Mouse (Mus musculus): Measurements from ENCODE around the gene Fam117a. TPM values are rescaled to one million over a fixed set of nuclear protein-coding genes. Genes with fewer than 3 reads are reported as not detected.

The Fam117a gene
- total RNA-seq, 1 experiment from 2014 or later = 31.6 TPM

DNA sequence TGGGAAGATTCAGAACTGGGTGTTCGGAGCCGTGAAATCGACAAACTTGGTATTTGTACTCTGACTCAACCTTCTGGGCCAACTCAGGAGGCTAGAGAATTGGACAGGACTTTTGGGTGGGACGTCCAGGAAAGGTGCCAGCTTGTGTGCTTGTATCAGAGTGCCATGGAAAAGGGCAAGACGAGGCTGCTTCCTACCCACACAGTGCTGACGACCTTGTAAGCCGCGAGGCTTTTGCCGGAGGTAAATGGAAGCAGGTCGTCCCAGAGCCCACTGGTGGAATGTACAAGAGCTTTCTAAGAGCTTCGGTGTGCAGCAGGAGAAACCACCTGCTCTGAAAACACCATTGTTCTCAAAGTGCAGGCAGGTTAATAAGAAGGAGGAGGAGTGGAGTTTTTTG is 10.6 kb upstream of the Fam117a start:
- no peak for ATAC-seq (replicated peaks; ENCODE audit: insufficient number of reproducible peaks, low FRiP score, low TSS enrichment, poor library complexity, severe bottlenecking)

DNA sequence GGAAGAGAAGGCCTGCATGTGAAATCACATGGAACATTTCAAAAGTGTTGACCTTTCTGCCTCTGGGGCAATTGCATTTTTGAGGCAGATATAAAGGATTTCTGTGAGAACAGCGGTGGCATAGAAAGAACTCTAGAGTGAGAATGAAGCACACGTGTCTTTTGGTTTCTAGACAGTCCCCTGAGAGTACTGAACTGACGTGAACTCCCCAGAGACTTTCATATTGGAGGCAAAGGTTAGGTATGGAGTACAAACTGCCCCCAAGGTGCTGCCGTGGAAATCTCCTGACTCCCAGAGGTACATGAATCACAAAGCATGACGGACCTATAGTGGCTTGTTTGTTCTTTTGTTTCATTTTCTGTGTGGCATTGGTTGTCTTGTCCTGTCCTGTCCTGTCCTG is 8.2 kb upstream of the Fam117a start:
- ATAC-seq (replicated peaks; ENCODE audit: insufficient number of reproducible peaks, low FRiP score, low TSS enrichment, poor library complexity, severe bottlenecking) = no peak

DNA sequence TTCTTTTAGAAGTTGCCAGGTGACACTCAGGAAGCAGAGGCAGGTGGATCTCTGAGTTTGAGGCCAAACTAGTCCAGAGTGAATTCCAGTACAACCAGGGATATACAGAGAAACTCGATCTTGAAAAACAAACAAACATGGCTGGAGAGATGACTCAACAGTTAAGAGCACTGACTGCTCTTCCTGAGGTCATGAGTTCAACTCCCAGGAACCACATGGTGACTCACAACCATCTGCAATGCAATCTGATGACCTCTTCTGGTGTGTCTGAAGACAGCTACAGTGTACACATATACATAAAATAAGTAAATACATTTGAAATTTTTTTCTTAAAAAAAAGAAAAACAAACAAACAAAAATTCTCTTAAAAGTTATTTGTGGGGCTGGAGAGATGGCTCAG is 6.2 kb upstream of the Fam117a start:
- no peak for ATAC-seq (replicated peaks; ENCODE audit: insufficient number of reproducible peaks, low FRiP score, low TSS enrichment, poor library complexity, severe bottlenecking)

DNA sequence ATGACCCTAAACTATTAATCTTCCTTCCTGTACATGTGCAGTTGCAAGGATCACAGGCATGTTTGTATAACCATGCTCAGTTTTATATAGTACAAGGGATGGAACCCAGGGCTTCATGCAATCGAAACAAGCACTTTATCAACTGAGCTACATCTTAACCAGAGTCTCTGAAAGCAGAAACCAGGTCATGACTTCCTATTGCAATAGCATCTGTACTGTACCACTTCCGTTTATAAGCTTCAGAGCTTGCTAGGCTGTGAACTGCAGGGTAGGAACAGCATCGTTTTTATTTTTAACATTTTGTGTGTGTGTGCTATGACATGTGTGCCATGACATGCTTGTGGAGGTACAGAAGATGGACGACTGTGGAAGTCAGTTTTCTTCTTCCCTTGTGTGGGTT is 3.6 kb upstream of the Fam117a start:
- ATAC-seq (replicated peaks; ENCODE audit: insufficient number of reproducible peaks, low FRiP score, low TSS enrichment, poor library complexity, severe bottlenecking) = peak; percentile 47

DNA sequence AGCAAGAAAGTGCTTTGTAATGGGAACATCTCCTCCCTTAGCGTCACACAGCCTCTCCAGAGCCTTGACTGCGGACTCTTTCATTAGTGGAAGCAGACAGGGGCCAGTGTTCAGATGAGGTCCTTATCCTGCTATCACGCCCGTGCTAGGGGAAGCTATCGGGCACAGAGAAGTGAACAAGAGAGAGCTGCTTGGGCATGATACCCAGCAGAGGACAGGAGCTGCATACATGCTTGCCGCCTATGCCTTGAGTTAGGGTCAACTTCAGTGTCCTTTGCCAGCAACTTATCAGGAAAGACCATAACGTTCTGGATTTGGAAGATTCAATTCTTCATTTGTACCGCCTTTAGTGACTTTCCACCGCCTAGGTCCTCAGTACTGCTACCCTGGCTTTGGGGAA is 3.0 kb upstream of the Fam117a start:
- no peak for ATAC-seq (replicated peaks; ENCODE audit: insufficient number of reproducible peaks, low FRiP score, low TSS enrichment, poor library complexity, severe bottlenecking)

DNA sequence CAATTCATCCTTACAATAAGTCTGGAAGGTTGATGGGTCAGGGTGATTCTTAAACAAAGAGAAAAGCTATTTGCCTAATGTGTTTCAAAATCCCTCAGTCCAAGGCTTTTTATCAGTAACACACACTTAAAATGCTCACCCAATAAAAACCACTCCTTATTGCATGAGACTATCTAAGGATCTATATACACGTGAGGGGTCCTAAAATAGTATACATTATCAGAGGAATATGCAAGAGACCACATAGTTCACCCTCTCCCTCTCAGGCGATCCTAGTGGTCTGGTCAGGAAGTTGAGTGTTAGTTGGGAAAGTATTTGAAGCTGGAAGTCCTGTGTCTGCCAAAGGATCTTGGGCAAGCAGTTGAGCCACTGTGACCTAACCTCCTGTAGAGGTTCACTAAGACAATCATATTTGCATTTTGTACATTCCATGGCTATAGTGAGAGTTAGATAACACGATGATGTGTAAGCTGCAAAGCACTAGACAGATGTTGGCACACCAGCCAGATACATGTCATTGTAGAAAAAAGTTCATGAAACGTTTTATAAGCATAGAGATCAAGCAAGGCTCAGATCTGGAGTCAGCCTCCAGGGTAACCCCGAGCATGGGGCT is 2.3 kb upstream of the Fam117a start:
- no peak for ATAC-seq (replicated peaks; ENCODE audit: insufficient number of reproducible peaks, low FRiP score, low TSS enrichment, poor library complexity, severe bottlenecking)

DNA sequence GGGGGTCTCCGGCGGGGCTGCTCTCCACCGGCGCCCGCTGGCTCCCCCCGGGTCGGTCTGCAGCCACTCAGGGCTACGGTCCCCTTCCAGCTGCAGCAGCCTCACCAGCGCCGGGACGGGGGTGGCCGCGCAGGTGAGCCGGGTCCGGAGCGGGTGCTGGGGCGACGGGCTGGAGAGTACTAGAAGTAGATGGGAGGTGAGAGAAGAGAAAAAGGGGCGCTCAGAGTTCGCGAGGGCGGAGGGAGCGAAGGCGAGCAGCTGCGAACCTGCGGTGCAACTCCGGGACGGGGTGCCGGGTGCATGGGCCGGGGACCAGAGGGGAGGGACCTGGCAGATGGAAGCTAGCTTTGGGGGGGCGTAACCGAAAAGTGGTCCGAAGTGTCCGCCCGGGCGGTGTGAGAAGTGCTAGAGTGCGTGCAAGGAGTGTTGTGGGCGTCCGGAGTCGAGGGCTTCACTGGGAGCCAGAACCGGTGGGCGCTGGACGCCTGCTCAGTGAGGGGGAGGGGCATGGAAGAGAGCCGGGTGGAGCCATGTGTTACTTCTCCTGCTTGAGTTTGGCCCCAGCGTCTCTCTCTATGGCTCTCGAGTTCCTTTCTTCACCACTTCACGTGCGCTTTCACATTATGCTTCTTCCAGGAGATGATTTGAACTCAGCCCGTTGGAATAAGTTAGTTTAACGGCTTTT is 453 bp downstream of the Fam117a start:
- ATAC-seq (replicated peaks; ENCODE audit: insufficient number of reproducible peaks, low FRiP score, low TSS enrichment, poor library complexity, severe bottlenecking) = peak; percentile 49

DNA sequence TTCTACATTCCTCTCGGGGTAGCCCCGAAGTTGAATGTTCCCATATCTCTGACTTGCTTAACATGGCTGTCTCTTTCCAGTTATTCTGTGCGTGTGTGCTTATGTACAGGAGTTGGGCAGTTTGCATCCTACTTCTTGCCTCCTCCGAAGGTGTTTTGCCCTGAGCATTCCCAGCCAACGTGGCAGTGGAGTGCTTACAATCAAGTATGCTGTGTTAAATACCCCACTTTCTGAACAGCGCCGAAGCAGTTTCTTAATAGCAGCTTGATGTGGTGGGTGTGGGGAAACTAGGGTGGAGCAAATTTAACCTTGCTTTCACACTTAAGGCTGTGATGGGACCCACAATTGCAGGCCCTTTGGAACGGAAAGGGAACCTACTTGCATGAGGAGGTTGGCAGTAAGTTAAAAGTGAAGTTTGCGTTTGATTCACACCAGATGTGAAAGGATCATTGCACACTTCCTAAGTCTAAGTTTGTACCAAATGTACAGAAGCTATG is 1.1 kb downstream of the Fam117a start:
- ATAC-seq (replicated peaks; ENCODE audit: insufficient number of reproducible peaks, low FRiP score, low TSS enrichment, poor library complexity, severe bottlenecking) = 0 out of 2 replicates have a peak, but pooled peaks have one; percentile 3

DNA sequence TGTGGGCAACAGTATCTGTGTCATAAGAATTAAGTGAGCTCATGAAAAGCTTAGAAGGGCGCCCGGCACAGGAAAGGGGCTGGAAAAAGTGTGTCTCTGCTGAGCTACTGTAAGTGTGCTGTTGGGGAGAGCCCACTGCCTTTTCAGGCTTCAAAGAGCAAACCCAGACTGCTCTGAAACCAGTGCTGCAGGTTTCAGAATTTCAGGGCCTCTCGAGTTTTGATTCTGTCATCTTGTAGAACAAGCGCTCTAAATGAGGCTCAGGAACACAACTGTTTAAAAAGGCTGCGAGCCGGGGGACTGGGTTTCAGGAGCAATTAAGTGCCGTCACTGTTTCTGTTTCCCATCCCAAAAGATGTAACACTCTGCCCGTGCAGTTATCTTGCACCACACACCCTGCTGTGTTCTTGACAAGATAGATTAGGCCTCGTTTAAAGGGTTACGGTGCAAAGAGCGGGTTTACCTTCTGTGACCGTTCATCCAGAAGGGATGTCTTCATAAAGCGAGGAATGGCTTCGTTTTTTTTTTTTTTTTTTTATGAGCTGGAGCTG is 2.7 kb downstream of the Fam117a start:
- no peak for ATAC-seq (replicated peaks; ENCODE audit: insufficient number of reproducible peaks, low FRiP score, low TSS enrichment, poor library complexity, severe bottlenecking)

DNA sequence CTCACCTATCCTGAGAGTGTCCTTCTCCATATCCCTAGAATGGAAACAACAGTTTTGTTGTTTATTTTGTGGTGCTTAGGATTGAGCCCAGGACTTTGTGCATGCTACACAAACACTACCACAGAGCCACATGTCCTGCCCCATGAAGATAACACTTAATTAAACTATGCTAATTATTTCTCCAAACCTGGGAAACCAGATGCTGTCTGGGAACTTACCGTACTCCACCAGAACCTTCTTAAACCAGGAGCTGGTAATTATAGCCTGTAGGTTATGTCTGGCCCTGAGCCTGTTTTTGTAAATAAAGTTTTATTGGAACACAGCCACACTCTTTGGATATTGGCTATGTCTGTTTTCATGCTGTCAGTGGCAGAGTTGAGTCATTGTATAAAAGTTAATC is 3.4 kb downstream of the Fam117a start:
- no peak for ATAC-seq (replicated peaks; ENCODE audit: insufficient number of reproducible peaks, low FRiP score, low TSS enrichment, poor library complexity, severe bottlenecking)

DNA sequence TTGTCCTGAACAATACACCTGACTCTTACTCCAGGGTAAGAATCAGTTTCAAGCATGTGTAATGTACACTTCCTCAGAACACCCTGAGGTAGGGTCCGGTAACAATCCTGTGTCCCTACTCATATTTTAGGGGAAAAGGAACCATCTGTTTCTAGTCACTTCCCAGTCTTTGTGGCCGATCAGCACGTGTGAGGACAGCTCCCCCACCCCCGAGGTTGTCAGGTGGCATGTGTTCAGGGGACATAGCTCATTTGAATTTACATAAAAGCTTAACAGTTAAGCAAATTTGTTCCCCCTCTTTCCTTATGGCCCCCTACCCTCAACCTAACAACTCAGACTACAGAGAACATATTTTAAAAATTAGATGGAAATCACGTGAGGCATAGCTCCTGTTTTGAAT is 3.8 kb downstream of the Fam117a start:
- ATAC-seq (replicated peaks; ENCODE audit: insufficient number of reproducible peaks, low FRiP score, low TSS enrichment, poor library complexity, severe bottlenecking) = no peak

DNA sequence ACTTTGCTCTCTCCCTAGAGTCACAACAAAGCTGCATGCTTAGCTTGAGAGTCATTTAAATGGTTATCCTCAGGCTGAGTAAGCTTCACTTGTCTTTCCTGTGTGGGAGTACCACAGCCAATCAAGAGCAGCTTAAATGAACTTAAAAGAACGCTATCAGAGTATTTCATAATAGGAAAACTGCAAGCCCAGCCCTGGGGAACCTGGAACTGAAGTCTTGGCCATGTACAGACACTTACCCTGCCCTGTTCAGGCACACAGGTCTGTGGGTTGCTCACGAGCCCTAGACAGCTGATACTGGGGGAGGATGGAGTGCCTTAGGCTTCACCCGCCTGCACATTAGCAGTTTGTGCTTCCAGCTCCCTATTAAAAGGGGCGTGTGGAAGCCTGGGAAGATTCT is 6.4 kb downstream of the Fam117a start:
- ATAC-seq (replicated peaks; ENCODE audit: insufficient number of reproducible peaks, low FRiP score, low TSS enrichment, poor library complexity, severe bottlenecking) = no peak

DNA sequence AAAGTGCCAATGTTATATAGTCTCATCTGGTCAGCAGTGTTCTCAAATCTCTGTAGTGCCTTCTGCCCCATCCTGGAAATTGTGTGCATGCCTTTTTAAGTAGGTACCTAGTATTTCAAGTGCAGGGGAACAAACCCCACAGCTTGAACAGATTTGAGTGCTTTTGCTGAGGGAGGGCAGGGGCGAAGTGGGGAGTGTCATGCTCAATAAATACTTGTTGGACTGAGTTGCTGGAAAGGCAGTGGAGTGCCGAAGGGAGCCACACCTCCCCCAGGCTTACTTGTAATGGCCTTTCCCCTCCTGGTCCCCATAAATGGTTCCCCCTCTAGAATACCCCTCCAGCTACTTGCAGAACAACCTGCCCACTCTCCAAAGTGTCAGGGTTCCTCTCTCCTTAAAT is 7.4 kb downstream of the Fam117a start:
- no peak for ATAC-seq (replicated peaks; ENCODE audit: insufficient number of reproducible peaks, low FRiP score, low TSS enrichment, poor library complexity, severe bottlenecking)

DNA sequence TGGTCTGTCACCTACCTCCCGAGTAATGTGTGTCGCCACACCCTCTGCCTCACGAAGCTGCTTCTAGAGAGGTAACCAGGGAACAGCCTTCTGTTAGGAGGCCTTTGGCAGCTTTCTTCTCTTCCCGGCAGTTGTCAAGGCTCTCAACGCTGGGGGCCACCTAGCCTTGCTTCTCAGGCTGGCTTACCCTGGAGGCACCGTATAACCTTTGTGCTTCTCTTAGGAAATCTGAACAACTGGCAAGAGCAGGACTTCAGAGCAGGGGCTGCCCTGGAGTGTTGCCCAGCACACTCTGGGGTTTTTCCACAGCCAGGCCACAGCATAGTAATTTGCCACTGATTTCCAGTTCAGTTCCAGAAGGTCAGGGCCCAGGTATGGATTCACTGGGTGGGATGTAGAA is 13.5 kb downstream of the Fam117a start:
- no peak for ATAC-seq (replicated peaks; ENCODE audit: insufficient number of reproducible peaks, low FRiP score, low TSS enrichment, poor library complexity, severe bottlenecking)

DNA sequence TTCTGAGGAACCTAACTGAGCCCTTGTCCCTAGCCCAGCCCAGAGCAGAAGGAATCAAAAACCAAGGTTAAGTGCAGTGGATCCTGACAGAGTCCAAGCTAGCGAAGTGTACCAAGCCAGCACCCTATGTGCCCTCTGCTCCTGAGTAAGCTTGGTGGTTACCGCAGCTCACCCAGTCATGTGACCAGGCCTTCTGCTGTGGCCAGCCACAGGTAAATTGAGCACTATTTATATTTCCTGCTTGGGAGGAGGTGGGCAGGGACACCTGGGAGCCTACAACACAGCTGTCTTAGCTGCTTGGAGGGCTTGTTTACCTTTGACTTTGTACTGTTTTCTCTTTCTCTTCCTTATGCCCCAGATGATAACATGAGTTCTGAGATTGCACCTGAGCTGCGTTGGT is 14.1 kb downstream of the Fam117a start:
- no peak for ATAC-seq (replicated peaks; ENCODE audit: insufficient number of reproducible peaks, low FRiP score, low TSS enrichment, poor library complexity, severe bottlenecking)

DNA sequence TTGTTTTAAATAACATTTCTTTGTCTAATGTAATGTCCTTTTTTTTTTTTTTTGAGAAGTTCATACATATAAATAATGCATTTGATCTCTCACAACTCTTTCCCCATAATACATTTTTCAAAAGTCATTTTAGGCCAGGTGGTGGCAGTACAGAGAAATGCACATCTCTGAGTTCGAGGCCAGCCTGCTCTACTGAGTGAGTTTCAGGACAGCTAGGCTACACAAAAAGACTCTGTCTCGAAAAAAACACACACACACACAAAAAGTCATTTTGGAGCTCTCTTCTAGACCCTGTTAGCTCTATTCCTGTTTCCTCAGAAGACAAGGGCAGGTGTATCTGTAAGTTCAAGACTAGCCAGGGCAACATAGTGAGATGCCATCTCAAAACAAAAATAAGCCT is 15.9 kb downstream of the Fam117a start:
- no peak for ATAC-seq (replicated peaks; ENCODE audit: insufficient number of reproducible peaks, low FRiP score, low TSS enrichment, poor library complexity, severe bottlenecking)

DNA sequence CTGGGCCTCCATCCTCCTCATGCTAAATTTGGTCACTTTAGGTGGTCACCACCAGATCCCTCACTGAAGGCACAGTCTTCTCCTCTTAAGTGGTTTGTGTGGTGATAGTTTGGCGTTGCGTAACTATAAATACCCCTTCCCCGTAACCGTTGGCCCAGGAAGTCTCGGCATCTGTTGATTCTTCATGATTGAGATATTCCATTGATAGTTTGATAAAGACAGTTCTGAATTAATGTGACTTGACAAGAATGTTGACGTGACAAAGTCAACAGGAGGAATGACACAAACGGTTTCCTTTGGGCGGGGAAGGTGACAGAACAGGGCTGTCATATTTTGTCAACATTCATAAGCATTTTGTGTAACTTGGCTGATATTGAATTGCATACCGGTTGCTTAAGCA is 16.4 kb downstream of the Fam117a start:
- ATAC-seq (replicated peaks; ENCODE audit: insufficient number of reproducible peaks, low FRiP score, low TSS enrichment, poor library complexity, severe bottlenecking) = no peak

DNA sequence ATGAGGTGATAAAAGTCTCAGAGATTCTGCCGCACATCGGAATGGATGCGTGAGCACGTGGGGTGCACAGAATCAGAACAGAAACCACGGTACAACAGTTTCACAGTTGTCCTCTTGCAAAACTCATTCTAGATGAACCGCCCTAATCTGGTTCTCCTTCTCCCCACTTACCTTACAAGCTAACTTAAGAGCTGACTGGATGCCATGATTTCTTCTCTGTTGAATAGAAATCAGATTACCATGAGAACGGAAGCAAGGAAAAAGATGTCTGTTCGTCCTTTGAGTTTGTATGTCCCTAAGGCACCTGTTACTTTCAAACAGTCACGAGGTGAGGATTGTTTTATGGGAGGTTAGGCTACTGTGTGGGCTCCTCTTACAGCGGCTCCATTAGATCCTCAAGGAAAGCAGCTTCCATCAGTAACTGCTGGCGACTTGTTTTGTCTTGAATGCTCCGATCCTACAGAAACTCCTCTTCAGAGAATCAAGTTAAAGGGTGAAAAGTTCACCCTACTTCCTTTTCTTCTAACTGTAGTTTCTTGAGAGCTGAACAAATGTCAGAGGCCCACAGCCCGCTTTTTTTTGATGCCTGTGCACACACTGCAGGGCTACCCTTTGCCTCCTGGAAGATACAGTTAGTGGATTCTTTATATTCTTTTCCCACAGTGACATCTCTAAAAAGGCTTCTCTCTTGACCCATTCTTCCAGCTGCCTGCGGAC is 17.6 kb downstream of the Fam117a start:
- peak; percentile 71 for ATAC-seq (replicated peaks; ENCODE audit: insufficient number of reproducible peaks, low FRiP score, low TSS enrichment, poor library complexity, severe bottlenecking)

DNA sequence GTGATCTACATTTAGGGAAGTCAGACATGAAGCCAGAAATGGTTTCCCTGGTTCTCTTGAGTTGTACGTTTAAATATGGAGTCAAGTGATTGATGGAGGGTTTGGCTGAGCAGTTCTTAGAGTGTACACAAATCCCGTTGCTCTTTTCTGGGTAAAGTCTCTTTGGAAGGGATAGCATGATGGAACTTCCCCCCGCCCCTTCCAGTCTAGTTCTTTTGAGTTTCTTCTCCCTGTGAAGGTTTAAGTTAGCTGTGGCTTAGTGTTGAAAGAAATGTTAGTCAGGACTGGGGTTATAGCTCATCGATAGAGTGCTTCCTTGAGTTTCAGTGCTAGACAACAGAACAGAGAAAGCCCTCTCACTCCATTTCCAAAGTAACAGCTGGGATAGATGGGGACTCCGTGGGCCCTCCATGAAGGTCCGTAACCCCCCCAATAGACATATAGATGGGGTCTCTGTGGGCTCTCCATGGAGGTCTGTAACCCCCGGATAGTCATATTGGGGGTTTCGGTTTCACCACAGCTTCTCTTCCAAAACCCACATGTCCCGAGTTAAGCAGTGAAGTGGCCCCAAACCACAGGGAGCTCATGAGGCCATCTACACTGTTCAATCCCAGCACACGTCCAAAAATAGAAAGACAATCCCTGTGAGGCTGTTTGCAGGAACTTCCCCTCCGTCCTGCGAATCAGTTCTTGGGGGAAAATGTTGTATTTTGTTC is 18.3 kb downstream of the Fam117a start:
- no peak for ATAC-seq (replicated peaks; ENCODE audit: insufficient number of reproducible peaks, low FRiP score, low TSS enrichment, poor library complexity, severe bottlenecking)
